Mouse (Mus musculus): ENCODE data around the gene Ptcd2.
"Not testable (repeated sequence)": the region's sequence is repeated elsewhere in the genome, so short reads cannot be mapped to it uniquely, and the experiment has no call there.

Ptcd2 gene

GRCm38 (mm10) chr13:99355861-99356260 lies 11.4 kb upstream of the Ptcd2 start:
- DNase-seq (ENCODE audit: low spot score): no peak

GRCm38 (mm10) chr13:99355072-99355471 lies 10.6 kb upstream of the Ptcd2 start:
- no peak for DNase-seq (ENCODE audit: low spot score)

- DNase-seq (ENCODE audit: low spot score): no peak
These were observed 9.0 kb upstream of the Ptcd2 start for GRCm38 (mm10) chr13:99353490-99353851.

GRCm38 (mm10) chr13:99352758-99353489 lies 8.4 kb upstream of the Ptcd2 start:
- DNase-seq (ENCODE audit: low spot score): peak; percentile 95

GRCm38 (mm10) chr13:99351596-99351995 lies 7.1 kb upstream of the Ptcd2 start:
- DNase-seq (ENCODE audit: low spot score): no peak

- no peak for DNase-seq (ENCODE audit: low spot score)
These were observed 6.7 kb upstream of the Ptcd2 start for GRCm38 (mm10) chr13:99351186-99351585.

DNA sequence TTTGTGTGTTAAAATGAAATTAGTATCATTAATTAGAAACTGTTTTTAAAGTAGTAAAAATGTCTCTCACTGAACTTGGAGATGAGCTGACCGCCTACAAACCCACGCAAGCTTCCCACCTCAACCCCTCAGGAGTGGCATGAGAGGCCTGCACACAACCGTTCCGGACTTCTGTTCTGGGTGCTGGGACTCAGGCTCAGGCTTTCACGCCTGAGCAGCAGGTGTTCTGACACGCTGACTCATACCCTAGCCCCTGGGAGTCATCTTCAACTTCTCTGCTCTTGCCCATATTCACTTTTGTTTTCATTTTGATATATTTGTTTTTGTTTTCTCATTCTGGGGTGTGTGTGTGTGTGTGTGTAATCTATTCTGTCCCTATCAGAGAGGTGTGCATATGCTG lies 5.5 kb upstream of the Ptcd2 start:
- no peak for DNase-seq (ENCODE audit: low spot score)

DNA sequence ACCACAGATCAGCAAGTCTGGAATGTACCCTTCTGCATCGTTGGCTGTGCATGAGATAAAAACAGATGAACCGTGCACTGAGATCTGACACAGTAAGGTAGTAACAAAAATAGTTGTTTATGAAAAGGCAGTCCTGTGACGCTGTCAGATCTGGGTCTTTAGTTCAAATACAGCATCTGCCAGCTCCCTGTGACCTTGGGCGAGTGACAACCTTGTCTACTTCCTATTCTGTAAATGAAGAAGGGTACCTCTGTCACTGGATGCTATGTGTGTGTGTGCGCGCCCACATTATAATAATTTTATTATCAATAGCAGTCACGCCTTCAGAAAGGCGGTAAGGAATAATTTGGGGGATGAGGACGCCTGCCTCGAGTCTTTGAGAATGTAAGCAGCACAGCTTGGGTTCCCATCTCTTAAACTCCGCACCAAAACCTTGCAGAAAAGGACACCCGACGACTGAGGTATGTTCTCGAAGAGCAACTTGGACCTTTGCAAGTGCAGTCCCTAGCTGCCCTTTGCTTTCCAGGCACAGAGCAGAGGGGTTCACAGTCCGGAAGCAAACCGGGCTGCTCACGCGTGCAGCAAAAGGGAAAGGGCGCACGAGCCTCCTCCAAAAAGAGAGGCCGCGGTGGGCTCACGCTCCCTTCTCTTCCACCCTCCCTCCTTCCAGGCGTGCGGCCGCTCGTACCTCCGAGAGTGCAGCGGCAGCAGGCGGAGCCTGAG lies 468 bp downstream of the Ptcd2 start:
- DNase-seq (ENCODE audit: low spot score): no peak

DNA sequence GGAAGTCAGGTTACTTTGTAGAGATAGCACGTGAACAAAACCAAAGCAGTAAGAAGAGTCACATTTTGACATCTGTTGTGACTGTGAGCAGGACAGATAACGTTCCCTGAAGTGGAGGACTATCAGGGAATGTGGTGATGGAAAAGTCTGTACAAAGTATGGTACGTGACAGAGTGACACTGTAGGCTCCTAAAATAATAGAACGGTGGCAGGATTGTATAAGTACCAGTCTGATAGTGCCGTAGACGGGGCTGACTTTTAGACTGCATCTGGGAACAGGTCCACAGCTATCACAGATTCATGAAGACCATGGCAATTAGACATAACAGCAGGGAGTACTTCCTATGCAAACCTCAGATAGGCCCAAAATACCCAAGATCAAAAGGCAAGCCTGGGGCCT lies 3.0 kb downstream of the Ptcd2 start:
- no peak for DNase-seq (ENCODE audit: low spot score)

DNA sequence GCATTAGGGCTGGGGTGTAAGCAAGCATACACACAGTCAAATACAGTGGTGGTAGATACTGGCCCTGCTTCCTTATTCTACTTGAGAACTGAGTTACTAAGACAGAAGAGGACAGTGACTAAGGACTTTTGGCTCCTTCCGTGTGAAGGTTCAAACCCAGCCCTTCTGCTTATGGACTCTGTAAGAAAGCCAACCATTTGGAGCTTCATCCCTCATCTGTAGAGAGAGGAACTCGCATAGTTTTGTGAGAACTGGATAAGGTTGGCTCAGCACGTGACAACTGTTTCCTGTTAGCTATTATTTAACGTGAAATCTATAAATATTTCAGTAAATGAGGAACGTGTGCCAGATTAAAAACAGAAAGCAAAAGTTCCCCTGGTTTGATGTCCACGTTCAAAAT lies 7.0 kb downstream of the Ptcd2 start:
- DNase-seq (ENCODE audit: low spot score): no peak

DNA sequence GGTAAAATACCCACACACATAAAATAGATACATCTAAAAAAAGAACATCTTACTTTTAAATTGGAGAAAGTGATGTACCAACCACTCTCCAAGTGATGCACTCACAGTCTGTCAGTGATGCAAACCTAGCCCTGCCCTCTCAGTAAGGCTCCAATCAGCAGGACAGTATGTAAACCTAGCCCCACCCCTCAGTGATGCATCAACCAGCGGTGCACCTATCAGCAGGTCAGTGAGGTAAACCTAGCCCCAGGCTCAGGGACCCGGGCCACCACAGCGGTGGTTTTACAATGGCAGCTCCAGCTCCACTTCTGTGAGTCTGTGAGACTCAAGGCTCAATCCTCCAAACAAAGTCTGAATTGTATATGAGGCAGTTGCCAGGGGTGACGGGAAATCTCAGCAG lies 13.2 kb downstream of the Ptcd2 start:
- DNase-seq (ENCODE audit: low spot score): no peak

DNA sequence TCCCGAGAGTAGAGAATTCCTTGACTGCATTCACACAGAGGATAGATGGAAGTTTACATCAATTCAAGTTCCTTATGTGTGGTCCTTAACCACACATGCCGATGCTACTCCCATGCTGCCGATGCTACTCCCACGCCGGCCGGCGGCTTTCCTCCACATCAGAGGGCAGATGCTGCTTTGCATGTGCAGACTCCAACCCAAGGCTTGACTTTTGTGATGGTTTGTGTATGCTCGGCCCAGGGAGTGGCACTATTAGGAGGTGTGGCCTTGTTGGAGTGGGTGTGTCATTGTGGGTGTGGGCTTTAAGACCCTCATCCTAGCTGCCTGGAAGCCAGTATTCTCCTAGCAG lies 20.2 kb downstream of the Ptcd2 start:
- not testable (repeated sequence) for DNase-seq (ENCODE audit: low spot score)

- DNase-seq (ENCODE audit: low spot score): no peak
These were observed 20.7 kb downstream of the Ptcd2 start for GRCm38 (mm10) chr13:99323632-99324336.

DNA sequence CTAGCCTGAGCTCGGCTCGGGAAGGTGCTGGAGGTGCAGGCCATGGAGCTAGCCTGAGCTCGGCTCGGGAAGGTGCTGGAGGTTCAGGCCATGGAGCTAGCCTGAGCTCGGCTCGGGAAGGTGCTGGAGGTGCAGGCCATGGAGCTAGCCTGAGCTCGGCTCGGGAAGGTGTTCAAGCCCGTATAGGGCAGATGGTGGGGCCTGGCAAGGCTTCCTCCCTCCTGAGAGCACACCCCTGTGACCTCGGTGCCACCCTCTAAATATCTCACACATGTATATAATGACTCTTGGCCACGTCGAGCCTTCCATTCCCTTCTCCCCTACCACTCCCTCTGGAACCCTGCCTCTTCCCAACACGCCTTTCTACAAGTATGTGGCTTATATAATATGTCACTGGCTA lies 21.6 kb downstream of the Ptcd2 start:
- DNase-seq (ENCODE audit: low spot score): not testable (repeated sequence)

DNA sequence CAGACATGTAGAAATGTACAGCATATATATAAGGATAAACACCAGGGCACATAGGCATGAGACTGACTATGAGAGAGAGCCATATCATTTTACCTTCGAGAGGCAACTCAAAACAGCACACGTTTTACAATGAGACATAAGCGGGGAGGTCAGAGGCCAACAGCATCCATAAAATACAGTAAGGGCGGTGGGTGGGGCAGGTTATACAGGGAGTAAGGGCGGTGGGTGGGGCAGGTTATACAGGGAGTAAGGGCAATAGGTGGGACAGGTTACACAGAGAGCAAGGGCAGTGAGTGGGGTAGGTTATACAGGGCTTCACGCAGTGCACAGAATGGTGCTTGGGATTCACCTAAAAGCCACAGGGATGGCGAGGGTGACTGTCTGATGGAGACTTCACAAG lies 24.1 kb downstream of the Ptcd2 start:
- DNase-seq (ENCODE audit: low spot score): no peak

DNA sequence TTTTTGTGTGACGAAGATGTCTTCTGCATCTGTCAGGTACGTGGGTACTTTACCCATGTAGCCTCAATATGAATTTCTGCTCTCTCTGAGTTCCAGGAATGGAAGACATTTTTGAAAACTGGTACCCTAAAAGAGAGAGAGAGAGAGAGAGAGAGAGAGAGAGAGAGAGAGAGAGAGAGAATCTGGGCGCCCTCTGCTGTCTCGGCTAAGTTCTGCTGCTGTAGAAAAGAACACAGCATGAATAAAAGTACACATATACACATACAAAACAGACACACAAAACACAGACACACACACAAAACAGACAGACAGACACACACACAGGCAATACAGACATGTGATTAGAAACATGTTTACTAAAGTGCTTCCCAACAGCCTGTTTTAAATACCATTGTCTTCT lies 27.4 kb downstream of the Ptcd2 start:
- DNase-seq (ENCODE audit: low spot score): no peak

- no peak for DNase-seq (ENCODE audit: low spot score)
These were observed 28.1 kb downstream of the Ptcd2 start for GRCm38 (mm10) chr13:99316366-99316765.

DNA sequence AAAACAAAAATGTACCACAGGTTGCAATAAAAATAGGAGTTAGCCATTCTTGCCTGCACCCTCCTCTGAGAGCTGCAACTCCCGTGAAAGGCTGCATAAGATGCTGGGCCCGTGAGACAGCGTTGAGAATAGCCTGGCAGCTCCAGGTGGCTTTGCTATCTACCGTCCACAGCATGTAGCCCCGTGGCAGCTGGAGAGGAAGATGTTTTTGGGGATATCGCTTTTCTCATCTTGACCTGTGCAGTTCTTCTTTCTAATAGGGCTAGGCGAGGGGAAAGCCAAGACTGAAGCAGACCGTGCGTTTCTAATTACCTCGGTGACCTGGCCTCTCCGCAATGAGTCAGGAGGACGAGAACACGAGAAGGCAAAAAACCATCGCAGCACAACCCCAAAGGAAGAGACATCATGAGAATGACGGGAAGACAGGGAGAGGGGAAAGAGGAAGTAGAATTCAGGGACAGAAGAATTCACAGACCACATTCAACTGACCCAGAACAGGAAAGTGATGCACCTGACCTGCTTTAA lies 29.8 kb downstream of the Ptcd2 start:
- DNase-seq (ENCODE audit: low spot score): no peak

- DNase-seq (ENCODE audit: low spot score): no peak
These were observed 30.4 kb downstream of the Ptcd2 start for GRCm38 (mm10) chr13:99314098-99314497.

- DNase-seq (ENCODE audit: low spot score): no peak
These were observed 36.1 kb downstream of the Ptcd2 start for GRCm38 (mm10) chr13:99308393-99308792.

DNA sequence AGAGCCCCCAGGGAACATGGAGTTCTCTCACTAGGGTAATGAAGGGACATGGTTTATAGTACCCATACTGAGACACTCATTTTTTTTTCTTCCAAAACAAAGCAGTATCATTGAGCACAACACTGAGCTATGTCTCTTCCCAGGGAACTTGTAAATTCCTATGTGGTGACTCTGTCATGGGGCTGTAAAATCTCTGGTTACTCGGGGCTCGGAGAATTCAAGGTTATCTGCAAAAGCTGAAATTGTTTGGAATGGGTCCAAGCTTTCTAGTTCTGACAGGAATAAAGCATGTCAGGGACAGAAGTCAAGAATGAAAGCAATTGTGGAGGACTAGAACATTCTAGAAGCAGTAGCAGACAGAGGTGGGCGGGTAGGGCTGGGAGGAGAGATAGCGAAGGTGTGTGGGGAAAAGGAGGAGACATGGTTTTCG lies 36.6 kb downstream of the Ptcd2 start:
- DNase-seq (ENCODE audit: low spot score): no peak

DNA sequence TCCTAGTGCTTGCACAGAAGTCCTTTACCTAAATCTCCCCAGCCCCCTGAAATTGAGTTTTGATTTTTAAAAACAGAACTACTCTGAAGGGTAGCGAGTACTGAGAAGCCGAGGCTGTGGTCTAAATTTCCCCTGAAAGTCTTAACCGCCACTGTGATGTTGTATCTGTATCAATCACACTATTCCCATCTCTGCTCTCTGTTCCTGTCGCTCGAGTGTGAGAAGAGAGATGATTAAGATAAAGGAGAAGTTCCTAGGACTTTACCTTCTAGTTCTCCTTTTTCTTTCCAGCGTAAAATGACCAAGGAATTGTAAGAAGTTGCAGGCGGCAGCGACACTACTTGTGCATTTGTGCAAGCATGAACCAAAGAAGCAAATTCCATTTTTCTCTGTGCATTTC lies 38.3 kb downstream of the Ptcd2 start:
- DNase-seq (ENCODE audit: low spot score): no peak

- no peak for DNase-seq (ENCODE audit: low spot score)
These were observed 39.3 kb downstream of the Ptcd2 start for GRCm38 (mm10) chr13:99305186-99305585.
